In the genomic region with DNA sequence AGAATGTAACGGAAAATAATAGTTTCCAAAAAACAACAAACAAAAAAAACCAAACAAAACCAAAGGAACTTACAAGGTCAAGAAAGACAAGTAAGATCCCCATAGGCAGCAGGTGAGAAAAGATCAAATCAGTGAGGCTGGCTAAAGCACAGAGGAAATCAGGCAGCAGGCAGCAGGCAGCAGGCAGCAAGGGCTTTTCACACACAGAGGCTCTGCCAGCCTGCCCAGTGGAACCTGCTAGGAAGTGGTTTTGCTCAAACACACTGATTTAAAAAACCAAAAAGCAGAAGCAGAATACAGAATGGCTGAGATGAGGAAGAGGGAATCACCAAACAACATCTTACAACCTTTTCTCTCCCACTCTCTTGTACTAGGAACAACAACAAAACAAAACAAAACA, we compare ENCODE assay signal across 14 mouse cellular contexts. TPM values are rescaled to one million over a fixed set of nuclear protein-coding genes. Genes with fewer than 3 reads are reported as not detected.
DNase-seq lines count a peak whose midpoint lies in the region; ATAC-seq and TF ChIP-seq lines count a peak whose summit lies in the region.
"Had no signal": no experiment of that assay in that cellular context is flagged by ENCODE, and none has a peak within 500 bp of the region (broad histone marks: within the 10 kb centered on the region; RNA-seq: fewer than 3 reads in every experiment).

No protein-coding gene starts in this region.

- peak overlapping the region; percentile 8; the same call in 1 of the 2 replicates for H3K27ac ChIP-seq in layer of hippocampus, adult 2 months
- no peak overlapping the region for H3K27ac ChIP-seq in cerebellum, adult 2 months (ENCODE audit: insufficient read depth, low read length)
- H3K27ac ChIP-seq in hindbrain, embryonic 12.5 days, result no peak overlapping the region
- H3K27ac ChIP-seq: forebrain, embryonic 13.5 days; intestine, embryonic 15.5 days; liver, embryonic 12.5 days had no signal

- no peak overlapping the region for H3K4me2 ChIP-seq in hindbrain, embryonic 12.5 days (replicated peaks)
- H3K4me2 ChIP-seq: forebrain, embryonic 13.5 days; intestine, embryonic 15.5 days; liver, embryonic 12.5 days had no signal

- H3K4me1 ChIP-seq in cerebellum, adult 2 months (ENCODE audit: control insufficient read depth, insufficient read depth, low read length), result peaks cover 10% of the 10 kb centered on the region; the same call in 1 of the 2 replicates
- H3K4me1 ChIP-seq in hindbrain, embryonic 12.5 days, result no peaks in the 10 kb centered on the region
- H3K4me1 ChIP-seq: forebrain, embryonic 13.5 days; intestine, embryonic 15.5 days; liver, embryonic 12.5 days; megakaryocyte, embryonic 14.5 days had no signal

- ATAC-seq in common myeloid progenitor, adult 5-6 weeks (replicated peaks; ENCODE audit: low read depth, poor library complexity, severe bottlenecking), result 0 out of 2 replicates have a peak, but pooled peaks have one; percentile 39
- ATAC-seq in hindbrain, embryonic 12.5 days (ENCODE audit: low FRiP score), result no peak
- ATAC-seq: forebrain, embryonic 13.5 days; intestine, embryonic 15.5 days; liver, embryonic 12.5 days; midbrain, embryonic 16.5 days had no signal

- no peak overlapping the region for H3K4me3 ChIP-seq in layer of hippocampus, adult 2 months
- no peak overlapping the region for H3K4me3 ChIP-seq in cerebellum, adult 2 months (replicated peaks; ENCODE audit: insufficient read depth, low read depth, low read length)
- H3K4me3 ChIP-seq in hindbrain, embryonic 12.5 days, result no peak overlapping the region
- H3K4me3 ChIP-seq: forebrain, embryonic 13.5 days; intestine, embryonic 15.5 days; liver, embryonic 12.5 days; megakaryocyte, embryonic 14.5 days had no signal

- H3K9ac ChIP-seq in hindbrain, embryonic 12.5 days, result no peak overlapping the region
- H3K9ac ChIP-seq: forebrain, embryonic 13.5 days; intestine, embryonic 15.5 days; liver, embryonic 12.5 days had no signal

- no peak for TF ChIP-seq CTCF in layer of hippocampus, adult 2 months (conservative IDR thresholded peaks at IDR 0.05)
- TF ChIP-seq CTCF in cerebellum, adult 2 months (IDR thresholded peaks at IDR 0.05; ENCODE audit: borderline replicate concordance, insufficient read depth, low read depth, low read length), result no peak

- no peak for DNase-seq in layer of hippocampus, adult 2 months (ENCODE audit: low spot score in 2 of 2)
- no peak for DNase-seq in layer of hippocampus, adult 8-10 months (ENCODE audit: low spot score in 2 of 2)
- DNase-seq in Muller cell, postnatal 12 days (ENCODE audit: inconsistent ontology term), result peak; percentile 8
- DNase-seq in cerebellum, adult 2 months, result peak; percentile 47 to 76
- no peak for DNase-seq in spleen, adult 12 weeks (ENCODE audit: low spot score)
- DNase-seq: adrenal gland, adult 2 months; heart, adult 18-20 months had no signal

- WGBS in cerebellum, adult 2 months, result 78% methylated on average over 1 of the region's 1 CpGs
- 77% methylated on average over 1 of the region's 1 CpGs for WGBS in hindbrain, embryonic 12.5 days

- no peaks in the 10 kb centered on the region for H3K27me3 ChIP-seq in cerebellum, adult 2 months (ENCODE audit: control insufficient read depth, insufficient read depth, low read length)
- H3K27me3 ChIP-seq in hindbrain, embryonic 12.5 days, result no peaks in the 10 kb centered on the region
- H3K27me3 ChIP-seq: forebrain, embryonic 13.5 days; intestine, embryonic 15.5 days; liver, embryonic 12.5 days; megakaryocyte, embryonic 14.5 days had no signal

- no peaks in the 10 kb centered on the region for H3K36me3 ChIP-seq in hindbrain, embryonic 12.5 days
- H3K36me3 ChIP-seq: intestine, embryonic 15.5 days; liver, embryonic 12.5 days had no signal

- TF ChIP-seq POLR2A in cerebellum, adult 2 months (IDR thresholded peaks at IDR 0.05; ENCODE audit: borderline replicate concordance, insufficient read depth, low read length), result no peak

- H3K9me3 ChIP-seq in hindbrain, embryonic 12.5 days (replicated peaks), result no peaks in the 10 kb centered on the region
- H3K9me3 ChIP-seq: forebrain, embryonic 13.5 days; intestine, embryonic 15.5 days; liver, embryonic 12.5 days had no signal

RNA-seq across cellular contexts. Expression of a gene that starts 47.2 kb away (rescaled TPM):
- 100 to 1,000 TPM; 145 to 151 TPM for total RNA-seq in layer of hippocampus, adult 2 months (2021)
- total RNA-seq in layer of hippocampus, adult 8-10 months (2022), result 100 to 1,000 TPM; 114 to 148 (median 127) TPM
- 20.0 and 25.4 TPM in 2 replicates for polyA plus RNA-seq in cerebellum, adult 2 months (2012; rRNA removed)
- not detected in 2 replicates for total RNA-seq in common myeloid progenitor, adult 5-6 weeks (2017)
- 5.5 and 7.3 TPM in 2 replicates for polyA plus RNA-seq in hindbrain, embryonic 12.5 days (2016; fragmentation: Nextera tagmentation; extraction: Ambion mirVana)
- total RNA-seq: heart, adult 18-20 months had no signal

Comparison
In these comparisons a context has a peak if more than half of its experiments do, and no peak if none do; other contexts are left out.
1. DNase-seq: peak in Muller cell, postnatal 12 days (single experiment) and cerebellum, adult 2 months (2 of 2); none in layer of hippocampus, adult 2 months (0 of 2), layer of hippocampus, adult 8-10 months (0 of 2) and spleen, adult 12 weeks (single experiment).
2. RNA of a gene that starts 47.2 kb away (total RNA-seq): 145 to 151 TPM in layer of hippocampus, adult 2 months and 114 to 148 TPM in layer of hippocampus, adult 8-10 months; not detected in common myeloid progenitor, adult 5-6 weeks; every median in the first group is over 100 times any median in the second.